Mouse (Mus musculus) c-Kit-positive CD71-negative TER-119-negative erythroid progenitor cells, embryonic 14.5 days (primary cell): ENCODE data around the gene Klhdc2.
A peak's percentile ranks its signal among the peaks of the same experiment; 100 is the strongest.

Experiments used
- DNase-seq: peaks from one replicate; pipeline ENCODE4 v3.0.0-alpha.2; 2013; ENCODE audit warnings: low read depth

Gene Klhdc2

GRCm38 (mm10) chr12:69296511-69297410 is at the start of gene Klhdc2:
Gene Klhdc2, plus strand, starts transcription at chr12:69296681.
- DNase-seq: peak; percentile 53

GRCm38 (mm10) chr12:69249766-69250165 is 46.7 kb upstream of the Klhdc2 start:
- DNase-seq: no peak

- no peak for DNase-seq
These were observed 45.7 kb upstream of the Klhdc2 start for GRCm38 (mm10) chr12:69250756-69251155.

- DNase-seq: no peak
These were observed 42.7 kb upstream of the Klhdc2 start for GRCm38 (mm10) chr12:69253806-69254205.

- no peak for DNase-seq
These were observed 38.6 kb upstream of the Klhdc2 start for GRCm38 (mm10) chr12:69257836-69258235.

- no peak for DNase-seq
These were observed 34.2 kb upstream of the Klhdc2 start for GRCm38 (mm10) chr12:69262251-69262650.

- no peak for DNase-seq
These were observed 31.4 kb upstream of the Klhdc2 start for GRCm38 (mm10) chr12:69265031-69265430.

- DNase-seq: no peak
These were observed 28.4 kb upstream of the Klhdc2 start for GRCm38 (mm10) chr12:69267956-69268632.

- DNase-seq: no peak
These were observed 27.5 kb upstream of the Klhdc2 start for GRCm38 (mm10) chr12:69268956-69269355.

- no peak for DNase-seq
These were observed 16.5 kb upstream of the Klhdc2 start for GRCm38 (mm10) chr12:69279931-69280469.

GRCm38 (mm10) chr12:69280915-69281314 is 15.6 kb upstream of the Klhdc2 start:
- DNase-seq: no peak

- no peak for DNase-seq
These were observed 13.3 kb upstream of the Klhdc2 start for GRCm38 (mm10) chr12:69283146-69283545.

- no peak for DNase-seq
These were observed 8.9 kb upstream of the Klhdc2 start for GRCm38 (mm10) chr12:69287535-69287934.

GRCm38 (mm10) chr12:69288699-69289098 is 7.8 kb upstream of the Klhdc2 start:
- no peak for DNase-seq

GRCm38 (mm10) chr12:69292401-69292800 is 4.1 kb upstream of the Klhdc2 start:
- no peak for DNase-seq

- no peak for DNase-seq
These were observed 2.7 kb upstream of the Klhdc2 start for GRCm38 (mm10) chr12:69293815-69294214.

GRCm38 (mm10) chr12:69294936-69295335 is 1.5 kb upstream of the Klhdc2 start:
- DNase-seq: no peak

- DNase-seq: no peak
These were observed 830 bp upstream of the Klhdc2 start for GRCm38 (mm10) chr12:69295651-69296050.

- DNase-seq: no peak
These were observed 1.1 kb downstream of the Klhdc2 start for GRCm38 (mm10) chr12:69297411-69298150.

- no peak for DNase-seq
These were observed 1.8 kb downstream of the Klhdc2 start for GRCm38 (mm10) chr12:69298281-69298680.

- DNase-seq: no peak
These were observed 2.8 kb downstream of the Klhdc2 start for GRCm38 (mm10) chr12:69299231-69299630.

GRCm38 (mm10) chr12:69299831-69300230 is 3.4 kb downstream of the Klhdc2 start:
- no peak for DNase-seq
